Mouse (Mus musculus) heart, adult 2 months (tissue): ENCODE results near the gene Shd.

Source experiments
- CTCF ChIP-seq: fragments of 200-600 bp; IDR thresholded peaks from 2 replicates; pipeline ENCODE4 v1.8.1; 2022; ENCODE audit warnings: antibody characterized with exemption, mild to moderate bottlenecking, moderate library complexity
- EP300 ChIP-seq: fragments of 200-500 bp; IDR thresholded peaks from 2 replicates; pipeline ENCODE4 v1.6.1; 2011; ENCODE audit warnings: low read depth, low read length, control low read depth; ENCODE audit not compliant: insufficient read depth

GRCm38 (mm10) chr17:55960791-55961190 lies 9.5 kb upstream of the Shd start:
- TF ChIP-seq CTCF (no peak), EP300 (no peak)
